Mouse (Mus musculus): Measurements from ENCODE around the gene Stpg2. TPM values are rescaled to one million over a fixed set of nuclear protein-coding genes. Genes with fewer than 3 reads are reported as not detected.
A peak's percentile ranks its signal among the peaks of the same experiment; 100 is the strongest.
"Not testable (repeated sequence)": the region's sequence is repeated elsewhere in the genome, so short reads cannot be mapped to it uniquely, and the experiment has no call there.

Stpg2 gene
- polyA plus RNA-seq, 1 experiment from 2014 or later, result 0.09 TPM

- no peaks in the 10 kb centered on the region for H3K4me1 ChIP-seq (replicated peaks; ENCODE audit: control insufficient read depth, insufficient read depth, low read length)
- H3K4me2 ChIP-seq (replicated peaks; ENCODE audit: low read depth, low read length), result no peak overlapping the region
- H3K9me3 ChIP-seq (ENCODE audit: control insufficient read depth, low read length), result no peaks in the 10 kb centered on the region
- H3K4me3 ChIP-seq (ENCODE audit: low read depth, low read length), result no peak overlapping the region
- no peaks in the 10 kb centered on the region for H3K27me3 ChIP-seq (ENCODE audit: control insufficient read depth, insufficient read depth, low read length)
- H3K36me3 ChIP-seq (ENCODE audit: control insufficient read depth, insufficient read depth, low read length), result no peaks in the 10 kb centered on the region
- H3K9ac ChIP-seq (ENCODE audit: low read depth, low read length), result no peak overlapping the region
- no peak overlapping the region for H3K27ac ChIP-seq (ENCODE audit: low read depth, low read length)
- ATAC-seq (ENCODE audit: low FRiP score) (no peak), DNase-seq (ENCODE audit: low spot score) (no peak)
- 87% methylated on average over 2 of the region's 2 CpGs for WGBS
These were observed 373.0 kb downstream of the Stpg2 start for GRCm38 (mm10) chr3:139578496-139578895.

GRCm38 (mm10) chr3:139581298-139581697, 375.8 kb downstream of the Stpg2 start:
- Histone ChIP-seq H3K27ac (ENCODE audit: low read depth, low read length) (no peak overlapping the region), H3K9ac (ENCODE audit: low read depth, low read length) (no peak overlapping the region), H3K9me3 (ENCODE audit: control insufficient read depth, low read length) (no peaks in the 10 kb centered on the region), H3K27me3 (ENCODE audit: control insufficient read depth, insufficient read depth, low read length) (no peaks in the 10 kb centered on the region), H3K4me2 (replicated peaks; ENCODE audit: low read depth, low read length) (no peak overlapping the region), H3K4me3 (ENCODE audit: low read depth, low read length) (no peak overlapping the region), H3K36me3 (ENCODE audit: control insufficient read depth, insufficient read depth, low read length) (no peaks in the 10 kb centered on the region), H3K4me1 (replicated peaks; ENCODE audit: control insufficient read depth, insufficient read depth, low read length) (no peaks in the 10 kb centered on the region)
- no peak for ATAC-seq (ENCODE audit: low FRiP score)
- DNase-seq (ENCODE audit: low spot score), result no peak

GRCm38 (mm10) chr3:139599508-139599907, 394.0 kb downstream of the Stpg2 start:
- no peak for ATAC-seq (ENCODE audit: low FRiP score)
- H3K4me3 ChIP-seq (ENCODE audit: low read depth, low read length), result no peak overlapping the region

GRCm38 (mm10) chr3:139608267-139608666, 402.8 kb downstream of the Stpg2 start:
- H3K27me3 ChIP-seq (ENCODE audit: control insufficient read depth, insufficient read depth, low read length); H3K9ac ChIP-seq (ENCODE audit: low read depth, low read length); H3K4me2 ChIP-seq (replicated peaks; ENCODE audit: low read depth, low read length); DNase-seq (ENCODE audit: low spot score); H3K9me3 ChIP-seq (ENCODE audit: control insufficient read depth, low read length); H3K27ac ChIP-seq (ENCODE audit: low read depth, low read length); H3K4me1 ChIP-seq (replicated peaks; ENCODE audit: control insufficient read depth, insufficient read depth, low read length); H3K4me3 ChIP-seq (ENCODE audit: low read depth, low read length); ATAC-seq (ENCODE audit: low FRiP score); H3K36me3 ChIP-seq (ENCODE audit: control insufficient read depth, insufficient read depth, low read length): not testable (repeated sequence)

More at GRCm38 (mm10) chr3:139599508-139599907, 394.0 kb downstream of the Stpg2 start:
- Histone ChIP-seq H3K36me3 (ENCODE audit: control insufficient read depth, insufficient read depth, low read length) (no peaks in the 10 kb centered on the region), H3K27ac (ENCODE audit: low read depth, low read length) (no peak overlapping the region), H3K27me3 (ENCODE audit: control insufficient read depth, insufficient read depth, low read length) (no peaks in the 10 kb centered on the region), H3K9me3 (ENCODE audit: control insufficient read depth, low read length) (no peaks in the 10 kb centered on the region), H3K4me2 (replicated peaks; ENCODE audit: low read depth, low read length) (no peak overlapping the region), H3K4me1 (replicated peaks; ENCODE audit: control insufficient read depth, insufficient read depth, low read length) (no peaks in the 10 kb centered on the region), H3K9ac (ENCODE audit: low read depth, low read length) (no peak overlapping the region)
- 84% methylated on average over 3 of the region's 3 CpGs for WGBS
- no peak for DNase-seq (ENCODE audit: low spot score)

GRCm38 (mm10) chr3:139614641-139615040, 409.1 kb downstream of the Stpg2 start:
- 59% methylated on average over 3 of the region's 3 CpGs for WGBS
- no peak overlapping the region for H3K4me3 ChIP-seq (ENCODE audit: low read depth, low read length)
- H3K4me2 ChIP-seq (replicated peaks; ENCODE audit: low read depth, low read length), result no peak overlapping the region
- no peaks in the 10 kb centered on the region for H3K4me1 ChIP-seq (replicated peaks; ENCODE audit: control insufficient read depth, insufficient read depth, low read length)
- H3K27me3 ChIP-seq (ENCODE audit: control insufficient read depth, insufficient read depth, low read length), result no peaks in the 10 kb centered on the region
- no peak for DNase-seq (ENCODE audit: low spot score)
- no peak overlapping the region for H3K27ac ChIP-seq (ENCODE audit: low read depth, low read length)
- H3K9me3 ChIP-seq (ENCODE audit: control insufficient read depth, low read length), result no peaks in the 10 kb centered on the region
- no peaks in the 10 kb centered on the region for H3K36me3 ChIP-seq (ENCODE audit: control insufficient read depth, insufficient read depth, low read length)
- no peak overlapping the region for H3K9ac ChIP-seq (ENCODE audit: low read depth, low read length)
- no peak for ATAC-seq (ENCODE audit: low FRiP score)

GRCm38 (mm10) chr3:139615791-139616190, 410.3 kb downstream of the Stpg2 start:
- Histone ChIP-seq H3K4me3 (ENCODE audit: low read depth, low read length) (no peak overlapping the region), H3K36me3 (ENCODE audit: control insufficient read depth, insufficient read depth, low read length) (no peaks in the 10 kb centered on the region), H3K4me2 (replicated peaks; ENCODE audit: low read depth, low read length) (no peak overlapping the region), H3K27ac (ENCODE audit: low read depth, low read length) (no peak overlapping the region), H3K9ac (ENCODE audit: low read depth, low read length) (no peak overlapping the region), H3K27me3 (ENCODE audit: control insufficient read depth, insufficient read depth, low read length) (no peaks in the 10 kb centered on the region), H3K9me3 (ENCODE audit: control insufficient read depth, low read length) (no peaks in the 10 kb centered on the region), H3K4me1 (replicated peaks; ENCODE audit: control insufficient read depth, insufficient read depth, low read length) (no peaks in the 10 kb centered on the region)
- ATAC-seq (ENCODE audit: low FRiP score), result no peak
- no peak for DNase-seq (ENCODE audit: low spot score)
- WGBS, result 82% methylated on average over 7 of the region's 7 CpGs

- ATAC-seq (ENCODE audit: low FRiP score), result no peak
- Histone ChIP-seq H3K4me3 (ENCODE audit: low read depth, low read length) (no peak overlapping the region), H3K4me2 (replicated peaks; ENCODE audit: low read depth, low read length) (no peak overlapping the region), H3K4me1 (replicated peaks; ENCODE audit: control insufficient read depth, insufficient read depth, low read length) (no peaks in the 10 kb centered on the region), H3K27ac (ENCODE audit: low read depth, low read length) (no peak overlapping the region), H3K36me3 (ENCODE audit: control insufficient read depth, insufficient read depth, low read length) (no peaks in the 10 kb centered on the region), H3K9me3 (ENCODE audit: control insufficient read depth, low read length) (no peaks in the 10 kb centered on the region), H3K27me3 (ENCODE audit: control insufficient read depth, insufficient read depth, low read length) (no peaks in the 10 kb centered on the region), H3K9ac (ENCODE audit: low read depth, low read length) (no peak overlapping the region)
- 82% methylated on average over 8 of the region's 8 CpGs for WGBS
- DNase-seq (ENCODE audit: low spot score), result no peak
These were observed 432.4 kb downstream of the Stpg2 start for GRCm38 (mm10) chr3:139637887-139638286.

GRCm38 (mm10) chr3:139651505-139651904, 446.0 kb downstream of the Stpg2 start:
- DNase-seq (ENCODE audit: low spot score) (no peak), ATAC-seq (ENCODE audit: low FRiP score) (no peak)
- Histone ChIP-seq H3K36me3 (ENCODE audit: control insufficient read depth, insufficient read depth, low read length) (no peaks in the 10 kb centered on the region), H3K27me3 (ENCODE audit: control insufficient read depth, insufficient read depth, low read length) (no peaks in the 10 kb centered on the region), H3K9me3 (ENCODE audit: control insufficient read depth, low read length) (no peaks in the 10 kb centered on the region), H3K4me1 (replicated peaks; ENCODE audit: control insufficient read depth, insufficient read depth, low read length) (no peaks in the 10 kb centered on the region), H3K4me3 (ENCODE audit: low read depth, low read length) (no peak overlapping the region), H3K9ac (ENCODE audit: low read depth, low read length) (no peak overlapping the region), H3K27ac (ENCODE audit: low read depth, low read length) (no peak overlapping the region), H3K4me2 (replicated peaks; ENCODE audit: low read depth, low read length) (no peak overlapping the region)
- 77% methylated on average over 4 of the region's 4 CpGs for WGBS

- H3K27ac ChIP-seq (ENCODE audit: low read depth, low read length), result no peak overlapping the region
- no peaks in the 10 kb centered on the region for H3K9me3 ChIP-seq (ENCODE audit: control insufficient read depth, low read length)
- ATAC-seq (ENCODE audit: low FRiP score), result peak; percentile 19; the same call in 1 of the 2 replicates
- no peaks in the 10 kb centered on the region for H3K36me3 ChIP-seq (ENCODE audit: control insufficient read depth, insufficient read depth, low read length)
- H3K27me3 ChIP-seq (ENCODE audit: control insufficient read depth, insufficient read depth, low read length), result no peaks in the 10 kb centered on the region
- DNase-seq (ENCODE audit: low spot score), result no peak
- H3K9ac ChIP-seq (ENCODE audit: low read depth, low read length), result no peak overlapping the region
- no peak overlapping the region for H3K4me3 ChIP-seq (ENCODE audit: low read depth, low read length)
- WGBS, result 58% methylated on average over 4 of the region's 4 CpGs
- no peaks in the 10 kb centered on the region for H3K4me1 ChIP-seq (replicated peaks; ENCODE audit: control insufficient read depth, insufficient read depth, low read length)
- no peak overlapping the region for H3K4me2 ChIP-seq (replicated peaks; ENCODE audit: low read depth, low read length)
These were observed 453.9 kb downstream of the Stpg2 start for GRCm38 (mm10) chr3:139659416-139659815.

Measured in hindbrain, embryonic 11.5 days (tissue).